Mouse (Mus musculus) hindbrain, embryonic 11.5 days (tissue): ENCODE data around the gene Gstm7. TPM values are rescaled to one million over a fixed set of nuclear protein-coding genes. Genes with fewer than 3 reads are reported as not detected.

Experiments
- ATAC-seq: fragments of 200-750 bp; cut with Nextera tagmentation; 2 replicates; pipeline ENCODE4 v1.8.0; 2017; ENCODE audit warnings: mild to moderate bottlenecking, moderate TSS enrichment, moderate library complexity; ENCODE audit not compliant: low FRiP score
- DNase-seq: peaks from one replicate; pipeline ENCODE4 v3.0.0-alpha.2; 2015; ENCODE audit warnings: low spot score
- H3K27ac ChIP-seq: fragments of 300-500 bp; sonication (generic); 2 replicates; pipeline ENCODE4 v1.5.1; 2014; ENCODE audit warnings: mild to moderate bottlenecking, low read depth, low read length
- H3K27me3 ChIP-seq: fragments of 300-500 bp; sonication (generic); 2 replicates; pipeline ENCODE4 v1.6.1; 2014; ENCODE audit warnings: mild to moderate bottlenecking, low read length, moderate library complexity, mixed read lengths; ENCODE audit not compliant: control insufficient read depth, insufficient read depth
- H3K36me3 ChIP-seq: fragments of 300-500 bp; sonication (generic); 2 replicates; pipeline ENCODE4 v1.6.1; 2014; ENCODE audit warnings: mild to moderate bottlenecking, low read length, moderate library complexity, mixed read lengths; ENCODE audit not compliant: control insufficient read depth, insufficient read depth
- H3K4me1 ChIP-seq: fragments of 300-500 bp; sonication (generic); replicated peaks from 2 replicates; pipeline ENCODE4 v1.6.1; 2014; ENCODE audit warnings: low read length, mixed read lengths; ENCODE audit not compliant: control insufficient read depth, insufficient read depth
- H3K4me2 ChIP-seq: fragments of 300-500 bp; sonication (generic); replicated peaks from 2 replicates; pipeline ENCODE4 v1.6.1; 2014; ENCODE audit warnings: mild to moderate bottlenecking, low read depth, low read length
- H3K4me3 ChIP-seq: fragments of 300-500 bp; sonication (generic); 2 replicates; pipeline ENCODE4 v1.5.1; 2014; ENCODE audit warnings: low read depth, low read length
- H3K9ac ChIP-seq: fragments of 300-500 bp; sonication (generic); 2 replicates; pipeline ENCODE4 v1.6.1; 2014; ENCODE audit warnings: low read depth, low read length
- H3K9me3 ChIP-seq: fragments of 300-500 bp; sonication (generic); 2 replicates; pipeline ENCODE4 v1.6.1; 2016; ENCODE audit warnings: low read length; ENCODE audit not compliant: control insufficient read depth
- WGBS: fragments of 180-500 bp; shearing (Covaris S2); extraction: QIAGEN DNeasy Blood & Tissue Kit; methylation state at CpG from one replicate; pipeline ENCODE4 v1.1.7; 2014; 5-methylcytosine and 5-hydroxymethylcytosine counted together
- polyA plus RNA-seq: library from polyadenylated mRNA; unstranded; fragments of >200 nt; fragmentation: Nextera tagmentation; extraction: Ambion mirVana; gene quantifications from 2 replicates; pipeline ENCODE4 v1.2.1, GENCODE M21; 2014

The Gstm7 gene
- polyA plus RNA-seq, 1 experiment from 2014 or later = 64.9 TPM

GRCm38 (mm10) chr3:107941261-107941660 lies 9.6 kb upstream of the Gstm7 start:
- Histone ChIP-seq H3K36me3 (no peaks in the 10 kb centered on the region), H3K9ac (no peak overlapping the region), H3K4me1 (no peaks in the 10 kb centered on the region), H3K4me2 (no peak overlapping the region), H3K9me3 (no peaks in the 10 kb centered on the region), H3K27ac (no peak overlapping the region), H3K4me3 (no peak overlapping the region), H3K27me3 (no peaks in the 10 kb centered on the region)
- ATAC-seq = no peak
- WGBS = 86% methylated on average over 4 of the region's 4 CpGs
- no peak for DNase-seq

- Histone ChIP-seq H3K36me3 (no peaks in the 10 kb centered on the region), H3K27ac (no peak overlapping the region), H3K9ac (no peak overlapping the region), H3K4me3 (no peak overlapping the region), H3K4me2 (no peak overlapping the region), H3K4me1 (no peaks in the 10 kb centered on the region), H3K27me3 (no peaks in the 10 kb centered on the region), H3K9me3 (no peaks in the 10 kb centered on the region)
- WGBS = 84% methylated on average over 7 of the region's 7 CpGs
- no peak for ATAC-seq
- no peak for DNase-seq
Measured at GRCm38 (mm10) chr3:107940524-107940923, 8.9 kb upstream of the Gstm7 start.

- no peaks in the 10 kb centered on the region for H3K4me1 ChIP-seq
- no peak overlapping the region for H3K4me2 ChIP-seq
- 80% methylated on average over 4 of the region's 4 CpGs for WGBS
- no peak overlapping the region for H3K27ac ChIP-seq
- H3K4me3 ChIP-seq = no peak overlapping the region
- H3K27me3 ChIP-seq = no peaks in the 10 kb centered on the region
- H3K9ac ChIP-seq = no peak overlapping the region
- no peak for ATAC-seq
- H3K9me3 ChIP-seq = no peaks in the 10 kb centered on the region
- H3K36me3 ChIP-seq = no peaks in the 10 kb centered on the region
- no peak for DNase-seq
Measured at GRCm38 (mm10) chr3:107939830-107940229, 8.2 kb upstream of the Gstm7 start.

GRCm38 (mm10) chr3:107939403-107939802 lies 7.8 kb upstream of the Gstm7 start:
- Histone ChIP-seq H3K4me3 (no peak overlapping the region), H3K36me3 (no peaks in the 10 kb centered on the region), H3K4me2 (no peak overlapping the region), H3K4me1 (no peaks in the 10 kb centered on the region), H3K27me3 (no peaks in the 10 kb centered on the region), H3K9me3 (no peaks in the 10 kb centered on the region), H3K27ac (no peak overlapping the region), H3K9ac (no peak overlapping the region)
- no peak for ATAC-seq
- DNase-seq = peak; percentile 70
- 62% methylated on average over 3 of the region's 3 CpGs for WGBS

GRCm38 (mm10) chr3:107935888-107936287 lies 4.3 kb upstream of the Gstm7 start:
- no peak overlapping the region for H3K9ac ChIP-seq
- no peaks in the 10 kb centered on the region for H3K27me3 ChIP-seq
- no peaks in the 10 kb centered on the region for H3K9me3 ChIP-seq
- 66% methylated on average over 3 of the region's 3 CpGs for WGBS
- DNase-seq (no peak), ATAC-seq (no peak)
- H3K4me3 ChIP-seq = no peak overlapping the region
- H3K4me2 ChIP-seq = no peak overlapping the region
- H3K4me1 ChIP-seq = no peaks in the 10 kb centered on the region
- no peak overlapping the region for H3K27ac ChIP-seq
- H3K36me3 ChIP-seq = no peaks in the 10 kb centered on the region

GRCm38 (mm10) chr3:107935268-107935667 lies 3.7 kb upstream of the Gstm7 start:
- no peak overlapping the region for H3K4me3 ChIP-seq
- no peaks in the 10 kb centered on the region for H3K4me1 ChIP-seq
- no peaks in the 10 kb centered on the region for H3K27me3 ChIP-seq
- H3K36me3 ChIP-seq = no peaks in the 10 kb centered on the region
- no peak overlapping the region for H3K4me2 ChIP-seq
- DNase-seq = no peak
- no peak overlapping the region for H3K9ac ChIP-seq
- no peak overlapping the region for H3K27ac ChIP-seq
- ATAC-seq = no peak
- 85% methylated on average over 3 of the region's 3 CpGs for WGBS
- H3K9me3 ChIP-seq = no peaks in the 10 kb centered on the region

GRCm38 (mm10) chr3:107932128-107932527 lies 511 bp upstream of the Gstm7 start:
- Histone ChIP-seq H3K9ac (no peak overlapping the region), H3K9me3 (no peaks in the 10 kb centered on the region), H3K27ac (no peak overlapping the region), H3K4me3 (no peak overlapping the region), H3K4me1 (no peaks in the 10 kb centered on the region), H3K4me2 (no peak overlapping the region), H3K36me3 (no peaks in the 10 kb centered on the region), H3K27me3 (no peaks in the 10 kb centered on the region)
- DNase-seq (no peak), ATAC-seq (peak; percentile 9)
- WGBS = 80% methylated on average over 6 of the region's 6 CpGs

- 57% methylated on average over 2 of the region's 2 CpGs for WGBS
- DNase-seq = peak; percentile 45
- Histone ChIP-seq H3K27ac (peak overlapping the region; percentile 47), H3K36me3 (no peaks in the 10 kb centered on the region), H3K4me1 (no peaks in the 10 kb centered on the region), H3K9ac (no peak overlapping the region), H3K4me2 (peak overlapping the region; percentile 29), H3K9me3 (no peaks in the 10 kb centered on the region), H3K27me3 (no peaks in the 10 kb centered on the region), H3K4me3 (peak overlapping the region; percentile 8; the same call in 1 of the 2 replicates)
- peak; percentile 52 for ATAC-seq
Measured at GRCm38 (mm10) chr3:107931134-107931533, 483 bp downstream of the Gstm7 start.

GRCm38 (mm10) chr3:107929731-107930130 lies 1.9 kb downstream of the Gstm7 start:
- Histone ChIP-seq H3K4me1 (no peaks in the 10 kb centered on the region), H3K4me2 (no peak overlapping the region), H3K9ac (no peak overlapping the region), H3K4me3 (no peak overlapping the region), H3K9me3 (no peaks in the 10 kb centered on the region), H3K27ac (no peak overlapping the region), H3K36me3 (no peaks in the 10 kb centered on the region), H3K27me3 (no peaks in the 10 kb centered on the region)
- ATAC-seq = no peak
- 89% methylated on average over 4 of the region's 4 CpGs for WGBS
- DNase-seq = no peak
